Mouse (Mus musculus) midbrain, embryonic 11.5 days (tissue): ENCODE measurements around the gene Tnfsf8. TPM values are rescaled to one million over a fixed set of nuclear protein-coding genes. Genes with fewer than 3 reads are reported as not detected.

Experiments used
- ATAC-seq: fragments of 200-750 bp; cut with Nextera tagmentation; 2 replicates; pipeline ENCODE4 v1.8.0; 2017; ENCODE audit warnings: moderate TSS enrichment, moderate library complexity; ENCODE audit not compliant: low FRiP score
- DNase-seq: peaks from one replicate; pipeline ENCODE4 v3.0.0; 2015; ENCODE audit warnings: low spot score; ENCODE audit errors: missing footprints
- H3K27ac ChIP-seq: fragments of 300-500 bp; sonication (generic); 2 replicates; pipeline ENCODE4 v1.5.1; 2014; ENCODE audit warnings: low read depth, low read length
- H3K27me3 ChIP-seq: fragments of 300-500 bp; sonication (generic); 2 replicates; pipeline ENCODE4 v1.6.1; 2014; ENCODE audit warnings: mild to moderate bottlenecking, low read length, moderate library complexity, mixed read lengths; ENCODE audit not compliant: control insufficient read depth, insufficient read depth
- H3K36me3 ChIP-seq: fragments of 300-500 bp; sonication (generic); 2 replicates; pipeline ENCODE4 v1.6.1; 2014; ENCODE audit warnings: mild to moderate bottlenecking, low read length, moderate library complexity, mixed read lengths; ENCODE audit not compliant: control insufficient read depth, insufficient read depth
- H3K4me1 ChIP-seq: fragments of 300-500 bp; sonication (generic); 2 replicates; pipeline ENCODE4 v1.6.1; 2014; ENCODE audit warnings: low read length; ENCODE audit not compliant: control insufficient read depth, insufficient read depth
- H3K4me2 ChIP-seq: fragments of 300-500 bp; sonication (generic); 2 replicates; pipeline ENCODE4 v1.6.1; 2014; ENCODE audit warnings: mild to moderate bottlenecking, moderate library complexity
- H3K4me3 ChIP-seq: fragments of 300-500 bp; sonication (generic); 2 replicates; pipeline ENCODE4 v1.5.1; 2014; ENCODE audit warnings: low read depth, low read length
- H3K9ac ChIP-seq: fragments of 300-500 bp; sonication (generic); 2 replicates; pipeline ENCODE4 v1.6.1; 2014; ENCODE audit warnings: low read length
- H3K9me3 ChIP-seq: fragments of 300-500 bp; sonication (generic); 2 replicates; pipeline ENCODE4 v1.6.1; 2016; ENCODE audit warnings: low read length; ENCODE audit not compliant: control insufficient read depth
- WGBS: fragments of 180-500 bp; shearing (Covaris S2); extraction: QIAGEN DNeasy Blood & Tissue Kit; methylation state at CpG from one replicate; pipeline ENCODE4 v1.1.7; 2014; 5-methylcytosine and 5-hydroxymethylcytosine counted together
- polyA plus RNA-seq: library from polyadenylated mRNA; unstranded; fragments of >200 nt; fragmentation: Nextera tagmentation; extraction: Ambion mirVana; gene quantifications from 2 replicates; pipeline ENCODE4 v1.2.1, GENCODE M21; 2014

Tnfsf8 gene
- polyA plus RNA-seq, 1 experiment from 2014 or later, result not detected

DNA sequence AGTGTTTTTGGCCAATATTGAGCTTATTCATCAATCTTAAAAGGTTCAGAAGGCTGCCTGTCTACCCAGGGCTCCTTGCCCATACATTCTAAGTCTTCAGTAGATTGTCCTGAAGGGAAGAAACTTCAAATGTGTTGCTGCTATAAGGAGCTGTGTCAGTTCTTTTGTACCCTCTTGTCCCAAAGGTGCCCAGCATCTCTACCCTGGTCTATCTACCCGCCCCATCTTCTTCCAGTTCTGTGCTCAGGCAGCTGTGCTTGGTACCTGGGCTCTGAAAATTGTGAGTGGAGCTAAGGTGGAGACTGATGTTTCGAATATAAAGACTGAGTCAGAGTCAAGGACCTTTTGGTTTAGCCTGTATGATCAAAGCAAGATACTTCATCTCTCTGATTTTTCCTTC is 11.1 kb downstream of the Tnfsf8 start:
- no peak overlapping the region for H3K4me2 ChIP-seq
- H3K9ac ChIP-seq, result no peak overlapping the region
- H3K27ac ChIP-seq, result no peak overlapping the region
- no peaks in the 10 kb centered on the region for H3K27me3 ChIP-seq
- ATAC-seq, result no peak
- no peaks in the 10 kb centered on the region for H3K4me1 ChIP-seq
- H3K36me3 ChIP-seq, result no peaks in the 10 kb centered on the region
- no peak for DNase-seq
- H3K4me3 ChIP-seq, result no peak overlapping the region
- no peaks in the 10 kb centered on the region for H3K9me3 ChIP-seq
- 92% methylated on average over 2 of the region's 2 CpGs for WGBS

DNA sequence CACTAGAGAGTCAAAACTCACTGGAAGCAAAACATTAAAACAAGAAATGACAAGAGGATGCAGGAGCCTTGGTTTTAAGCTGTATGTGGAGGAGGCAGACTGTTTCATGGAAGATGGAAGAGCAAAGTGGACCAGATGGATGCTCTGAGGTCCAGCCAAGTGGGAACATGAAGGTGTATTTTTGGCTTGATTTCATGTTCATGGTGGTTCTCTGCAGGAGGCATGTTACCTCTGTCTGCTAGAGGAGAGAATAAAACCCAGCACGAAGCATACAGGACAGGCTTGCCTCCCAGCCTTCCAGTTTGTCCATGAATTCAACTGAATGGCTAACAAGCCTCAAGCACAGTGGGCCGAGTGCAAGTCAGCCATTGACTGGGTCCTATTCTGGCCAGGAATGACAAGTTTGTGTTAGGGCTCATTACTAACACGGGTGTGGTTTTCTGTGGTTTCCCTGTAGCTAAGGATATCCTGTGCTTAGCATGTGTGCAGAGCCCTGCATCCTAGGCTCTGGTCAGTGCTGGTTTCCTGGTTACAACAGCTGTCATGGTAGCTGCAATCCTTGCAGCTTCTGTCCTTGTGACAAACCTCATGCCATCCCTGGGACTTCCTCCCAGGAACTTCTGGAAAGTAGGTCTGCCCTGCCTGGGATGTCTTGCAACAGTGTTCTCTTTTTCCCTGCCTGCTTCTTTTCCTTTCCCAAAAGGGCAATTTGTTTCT is 14.1 kb downstream of the Tnfsf8 start:
- ATAC-seq, result no peak
- WGBS, result 76% methylated on average over 3 of the region's 3 CpGs
- Histone ChIP-seq H3K27me3 (no peaks in the 10 kb centered on the region), H3K4me1 (no peaks in the 10 kb centered on the region), H3K9ac (no peak overlapping the region), H3K27ac (no peak overlapping the region), H3K9me3 (no peaks in the 10 kb centered on the region), H3K36me3 (no peaks in the 10 kb centered on the region), H3K4me3 (no peak overlapping the region), H3K4me2 (no peak overlapping the region)
- DNase-seq, result no peak

DNA sequence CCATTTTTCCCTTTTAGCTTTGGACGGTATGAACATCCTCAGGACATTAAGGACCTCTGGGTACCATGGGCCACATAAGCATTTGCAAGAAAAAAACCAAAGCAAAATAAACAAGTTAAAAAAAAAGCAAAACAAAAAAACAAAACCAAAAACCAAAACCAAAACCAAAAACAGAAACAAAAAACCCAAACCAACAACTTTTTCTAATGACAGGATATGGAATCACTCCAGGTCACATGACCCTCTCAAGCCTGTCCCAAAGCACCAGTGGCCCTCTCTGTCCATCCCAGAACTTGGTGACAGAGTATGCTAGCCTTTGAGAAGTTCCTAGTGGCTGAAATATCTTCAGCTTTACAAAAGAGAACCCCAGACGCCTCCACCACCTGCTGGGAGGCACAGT is 15.4 kb downstream of the Tnfsf8 start:
- Histone ChIP-seq H3K4me1 (no peaks in the 10 kb centered on the region), H3K9me3 (no peaks in the 10 kb centered on the region), H3K4me3 (no peak overlapping the region), H3K9ac (no peak overlapping the region), H3K36me3 (no peaks in the 10 kb centered on the region), H3K27ac (no peak overlapping the region), H3K4me2 (no peak overlapping the region), H3K27me3 (no peaks in the 10 kb centered on the region)
- DNase-seq (peak; percentile 33), ATAC-seq (no peak)
- 72% methylated on average over 2 of the region's 2 CpGs for WGBS

DNA sequence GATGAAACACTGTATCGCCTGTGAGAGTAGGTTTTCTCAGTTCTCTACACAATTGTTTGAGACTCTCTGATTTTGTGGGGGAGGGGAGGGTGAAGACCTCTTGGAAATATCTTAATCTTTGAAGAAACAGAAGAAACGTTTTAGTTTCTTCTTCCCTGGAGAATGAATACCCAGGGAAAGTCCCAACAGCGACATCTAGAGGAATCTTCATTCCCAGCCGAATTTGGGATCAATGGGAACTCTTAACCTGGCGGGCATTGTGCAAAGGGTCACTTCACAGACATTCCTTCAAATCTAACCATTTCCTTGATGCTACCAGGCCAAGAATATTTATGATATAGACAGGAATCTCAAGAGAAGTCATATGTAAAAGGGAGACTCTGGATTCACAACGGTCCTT is 17.2 kb downstream of the Tnfsf8 start:
- Histone ChIP-seq H3K27me3 (no peaks in the 10 kb centered on the region), H3K36me3 (no peaks in the 10 kb centered on the region), H3K27ac (no peak overlapping the region), H3K4me3 (no peak overlapping the region), H3K4me2 (no peak overlapping the region), H3K9me3 (no peaks in the 10 kb centered on the region), H3K9ac (no peak overlapping the region), H3K4me1 (no peaks in the 10 kb centered on the region)
- DNase-seq (peak; percentile 92), ATAC-seq (0 out of 2 replicates have a peak, but pooled peaks have one; percentile 35)
- WGBS, result 24% methylated on average over 6 of the region's 6 CpGs

DNA sequence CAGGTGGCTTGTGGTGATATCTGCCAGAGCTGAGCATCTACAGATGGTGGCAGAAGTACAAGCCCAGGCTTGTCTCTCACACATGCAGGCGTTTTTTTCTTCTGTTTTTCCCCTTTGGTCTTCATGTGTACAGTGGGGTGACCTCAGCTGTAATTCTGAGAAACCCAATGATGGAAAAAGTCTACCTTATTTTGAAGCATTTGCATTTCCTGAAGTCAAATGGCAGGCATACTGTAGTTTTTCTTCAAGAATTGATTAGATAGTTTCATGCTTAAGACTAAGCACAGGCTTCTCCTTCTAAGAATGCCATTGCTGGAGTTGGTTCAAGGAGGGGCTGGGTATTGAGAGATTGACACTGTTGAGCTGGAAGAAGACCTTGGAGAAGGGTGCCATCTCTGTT is 18.9 kb downstream of the Tnfsf8 start:
- Histone ChIP-seq H3K27ac (no peak overlapping the region), H3K9ac (no peak overlapping the region), H3K36me3 (no peaks in the 10 kb centered on the region), H3K4me1 (no peaks in the 10 kb centered on the region), H3K4me2 (no peak overlapping the region), H3K9me3 (no peaks in the 10 kb centered on the region), H3K4me3 (no peak overlapping the region), H3K27me3 (no peaks in the 10 kb centered on the region)
- WGBS, result 74% methylated on average over 1 of the region's 1 CpGs
- DNase-seq (no peak), ATAC-seq (no peak)

DNA sequence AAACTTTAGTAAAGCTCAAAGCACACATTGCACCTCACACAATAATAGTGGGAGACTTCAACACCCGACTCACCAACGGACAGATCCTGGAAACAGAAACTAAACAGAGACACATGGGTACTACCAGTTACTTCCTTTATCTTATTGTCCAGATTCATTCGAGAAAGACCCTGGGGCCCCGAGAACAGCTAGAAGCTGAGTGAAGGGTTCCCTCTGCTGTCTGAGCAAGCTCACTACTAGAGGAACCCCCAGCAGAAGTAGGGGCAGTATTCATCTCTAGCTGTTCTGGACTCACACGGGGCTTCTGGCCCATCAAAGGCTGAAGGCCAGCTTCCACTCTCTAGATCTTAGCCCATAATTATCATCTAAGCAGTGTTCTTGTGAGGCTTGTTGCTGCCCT is 20.7 kb downstream of the Tnfsf8 start:
- no peaks in the 10 kb centered on the region for H3K27me3 ChIP-seq
- H3K9me3 ChIP-seq, result no peaks in the 10 kb centered on the region
- no peak overlapping the region for H3K9ac ChIP-seq
- H3K27ac ChIP-seq, result no peak overlapping the region
- H3K4me2 ChIP-seq, result no peak overlapping the region
- ATAC-seq (no peak), DNase-seq (peak; percentile 53)
- no peak overlapping the region for H3K4me3 ChIP-seq
- H3K4me1 ChIP-seq, result no peaks in the 10 kb centered on the region
- no peaks in the 10 kb centered on the region for H3K36me3 ChIP-seq
- 60% methylated on average over 5 of the region's 5 CpGs for WGBS

DNA sequence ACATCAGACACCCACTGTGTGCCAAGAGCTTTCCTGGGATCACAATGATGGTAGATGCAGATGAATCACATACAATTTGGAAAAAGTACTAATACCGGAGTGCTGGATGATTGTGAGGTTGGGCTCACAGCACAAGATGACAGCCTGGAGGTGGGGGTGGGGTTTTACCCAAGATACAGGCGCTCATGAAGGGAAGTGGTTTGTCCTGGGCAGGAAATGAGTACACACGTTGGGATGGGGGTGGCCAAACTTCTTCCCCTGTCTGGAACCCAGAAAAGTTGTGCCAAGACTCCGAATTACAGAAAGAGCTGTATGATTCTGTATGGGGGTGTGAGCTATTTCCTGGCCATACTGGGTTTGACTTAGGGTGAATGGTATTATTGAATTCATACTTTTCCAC is 38.0 kb downstream of the Tnfsf8 start:
- DNase-seq (no peak), ATAC-seq (no peak)
- Histone ChIP-seq H3K4me2 (no peak overlapping the region), H3K27ac (no peak overlapping the region), H3K4me1 (no peaks in the 10 kb centered on the region), H3K9ac (no peak overlapping the region), H3K36me3 (no peaks in the 10 kb centered on the region), H3K9me3 (no peaks in the 10 kb centered on the region), H3K4me3 (no peak overlapping the region), H3K27me3 (no peaks in the 10 kb centered on the region)
- 85% methylated on average over 4 of the region's 4 CpGs for WGBS

DNA sequence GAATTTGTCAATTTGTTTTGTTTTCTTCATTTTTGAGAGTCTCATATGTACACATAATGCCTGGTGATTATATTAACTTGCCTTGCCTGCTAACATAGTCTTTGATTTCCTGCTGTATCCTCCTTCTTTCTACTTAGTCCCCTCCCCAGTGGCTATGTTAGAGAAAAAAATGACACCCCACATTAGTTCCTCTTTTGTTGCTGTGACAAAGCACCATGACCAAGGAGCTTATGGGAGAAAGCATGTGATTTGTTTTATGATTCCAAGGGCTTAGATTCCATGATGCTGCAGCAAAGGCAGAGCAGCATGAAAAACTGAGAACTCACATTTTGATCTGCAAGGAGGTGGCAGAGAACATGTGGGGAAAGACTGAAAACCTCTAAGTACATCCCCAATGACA is 43.6 kb downstream of the Tnfsf8 start:
- no peaks in the 10 kb centered on the region for H3K4me1 ChIP-seq
- H3K36me3 ChIP-seq, result no peaks in the 10 kb centered on the region
- no peaks in the 10 kb centered on the region for H3K27me3 ChIP-seq
- H3K9me3 ChIP-seq, result no peaks in the 10 kb centered on the region
- H3K27ac ChIP-seq, result no peak overlapping the region
- H3K9ac ChIP-seq, result no peak overlapping the region
- no peak overlapping the region for H3K4me2 ChIP-seq
- ATAC-seq (no peak), DNase-seq (no peak)
- no peak overlapping the region for H3K4me3 ChIP-seq

DNA sequence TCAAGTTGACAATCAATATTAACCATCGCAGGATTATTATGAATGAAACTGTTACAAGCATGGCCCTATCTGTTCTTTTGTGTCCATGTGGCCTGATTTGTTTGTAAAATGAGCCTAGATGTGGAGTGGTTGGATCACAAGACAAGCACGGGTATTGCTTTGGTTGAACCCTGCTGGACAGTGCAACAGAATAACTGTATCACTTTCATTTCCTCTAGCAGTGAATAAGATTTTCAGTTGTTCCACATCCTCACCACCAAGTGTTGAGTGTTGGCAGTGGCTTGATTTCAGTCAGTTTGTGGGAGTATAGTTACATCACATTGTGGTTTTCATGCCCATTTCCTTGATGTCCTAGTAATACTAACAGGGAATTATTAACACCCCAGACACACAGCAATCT is 45.5 kb downstream of the Tnfsf8 start:
- H3K9ac ChIP-seq, result no peak overlapping the region
- no peak overlapping the region for H3K4me2 ChIP-seq
- no peaks in the 10 kb centered on the region for H3K27me3 ChIP-seq
- H3K4me3 ChIP-seq, result no peak overlapping the region
- DNase-seq (no peak), ATAC-seq (no peak)
- H3K9me3 ChIP-seq, result no peaks in the 10 kb centered on the region
- WGBS, result 97% methylated on average over 2 of the region's 2 CpGs
- no peaks in the 10 kb centered on the region for H3K4me1 ChIP-seq
- no peaks in the 10 kb centered on the region for H3K36me3 ChIP-seq
- no peak overlapping the region for H3K27ac ChIP-seq
